Mouse (Mus musculus) kidney, embryonic 16.5 days (tissue): ENCODE measurements around the gene Gm42421. TPM values are rescaled to one million over a fixed set of nuclear protein-coding genes. Genes with fewer than 3 reads are reported as not detected.

Source experiments
- ATAC-seq: fragments of 200-750 bp; cut with Nextera tagmentation; 2 replicates; pipeline ENCODE4 v1.8.0; 2017; ENCODE audit warnings: moderate TSS enrichment; ENCODE audit not compliant: low FRiP score, low TSS enrichment
- H3K27ac ChIP-seq: fragments of 300-500 bp; sonication (generic); 2 replicates; pipeline ENCODE4 v1.5.1; 2014; ENCODE audit warnings: low read length
- H3K27me3 ChIP-seq: fragments of 300-500 bp; sonication (generic); 2 replicates; pipeline ENCODE4 v1.6.1; 2014; ENCODE audit warnings: low read length, control low read depth, mixed read lengths; ENCODE audit not compliant: insufficient read depth
- H3K36me3 ChIP-seq: fragments of 300-500 bp; sonication (generic); 2 replicates; pipeline ENCODE4 v1.6.1; 2014; ENCODE audit warnings: low read length, control low read depth, mixed read lengths; ENCODE audit not compliant: insufficient read depth
- H3K4me1 ChIP-seq: fragments of 300-500 bp; sonication (generic); 2 replicates; pipeline ENCODE4 v1.6.1; 2014; ENCODE audit warnings: low read length, control low read depth, mixed read lengths; ENCODE audit not compliant: insufficient read depth
- H3K4me2 ChIP-seq: fragments of 300-500 bp; sonication (generic); replicated peaks from 2 replicates; pipeline ENCODE4 v1.6.1; 2014; ENCODE audit warnings: low read depth, low read length
- H3K4me3 ChIP-seq: fragments of 300-500 bp; sonication (generic); 2 replicates; pipeline ENCODE4 v1.5.1; 2014; ENCODE audit warnings: mild to moderate bottlenecking, low read length
- H3K9ac ChIP-seq: fragments of 300-500 bp; sonication (generic); replicated peaks from 2 replicates; pipeline ENCODE4 v1.6.1; 2014; ENCODE audit warnings: low read length
- H3K9me3 ChIP-seq: fragments of 300-500 bp; sonication (generic); 2 replicates; pipeline ENCODE4 v1.6.1; 2016; ENCODE audit warnings: low read length, control low read depth
- WGBS: fragments of 180-500 bp; shearing (Covaris S2); extraction: QIAGEN DNeasy Blood & Tissue Kit; methylation state at CpG from one replicate; pipeline ENCODE4 v1.1.7; 2014; 5-methylcytosine and 5-hydroxymethylcytosine counted together
- polyA plus RNA-seq: library from polyadenylated mRNA; unstranded; fragments of >200 nt; fragmentation: Nextera tagmentation; extraction: Ambion mirVana; gene quantifications from 2 replicates; pipeline ENCODE4 v1.2.1, GENCODE M21; 2015

Gene Gm42421
- polyA plus RNA-seq: 0.67 TPM in 1 of 2 replicates, not detected in the other

- Histone ChIP-seq H3K4me3 (no peak within 1 kb of the TSS), H3K36me3 (peaks cover 63% of the 10 kb centered on the region), H3K9ac (no peak within 1 kb of the TSS), H3K27ac (no peak within 1 kb of the TSS), H3K9me3 (no peaks in the 10 kb centered on the region), H3K27me3 (no peaks in the 10 kb centered on the region), H3K4me2 (no peak within 1 kb of the TSS), H3K4me1 (no peaks in the 10 kb centered on the region)
- WGBS: 95% methylated on average over 8 of the region's 8 CpGs
- no peak for ATAC-seq
Measured at GRCm38 (mm10) chr5:143927875-143928274, at the start of gene Gm42421. TSS of gene Gm42421 (plus strand) at chr5:143928175.

- H3K4me1 ChIP-seq: no peaks in the 10 kb centered on the region
- H3K27me3 ChIP-seq: no peaks in the 10 kb centered on the region
- ATAC-seq: no peak
- H3K36me3 ChIP-seq: peaks cover 82% of the 10 kb centered on the region
- WGBS: 96% methylated on average over 3 of the region's 3 CpGs
- no peaks in the 10 kb centered on the region for H3K9me3 ChIP-seq
- no peak overlapping the region for H3K9ac ChIP-seq
- no peak overlapping the region for H3K4me2 ChIP-seq
- H3K27ac ChIP-seq: no peak overlapping the region
- H3K4me3 ChIP-seq: no peak overlapping the region
Measured at GRCm38 (mm10) chr5:143885274-143885673, 42.7 kb upstream of the Gm42421 start.

- no peak overlapping the region for H3K4me2 ChIP-seq
- no peaks in the 10 kb centered on the region for H3K4me1 ChIP-seq
- no peak overlapping the region for H3K9ac ChIP-seq
- no peak for ATAC-seq
- peaks cover 35% of the 10 kb centered on the region for H3K36me3 ChIP-seq
- no peak overlapping the region for H3K27ac ChIP-seq
- no peaks in the 10 kb centered on the region for H3K27me3 ChIP-seq
- no peaks in the 10 kb centered on the region for H3K9me3 ChIP-seq
- no peak overlapping the region for H3K4me3 ChIP-seq
- WGBS: 75% methylated on average over 6 of the region's 6 CpGs
Measured at GRCm38 (mm10) chr5:143890741-143891140, 37.2 kb upstream of the Gm42421 start.

- H3K4me2 ChIP-seq: no peak overlapping the region
Measured at GRCm38 (mm10) chr5:143892255-143892886, 35.6 kb upstream of the Gm42421 start.

GRCm38 (mm10) chr5:143893396-143893795 lies 34.6 kb upstream of the Gm42421 start:
- H3K27me3 ChIP-seq: no peaks in the 10 kb centered on the region
- H3K36me3 ChIP-seq: peaks cover 36% of the 10 kb centered on the region
- no peak overlapping the region for H3K4me3 ChIP-seq
- no peak overlapping the region for H3K9ac ChIP-seq
- H3K9me3 ChIP-seq: no peaks in the 10 kb centered on the region
- H3K27ac ChIP-seq: no peak overlapping the region
- H3K4me1 ChIP-seq: no peaks in the 10 kb centered on the region
- H3K4me2 ChIP-seq: no peak overlapping the region
- no peak for ATAC-seq
- 64% methylated on average over 5 of the region's 5 CpGs for WGBS

More at GRCm38 (mm10) chr5:143892255-143892886, 35.6 kb upstream of the Gm42421 start:
- H3K27me3 ChIP-seq: no peaks in the 10 kb centered on the region
- H3K4me1 ChIP-seq: no peaks in the 10 kb centered on the region
- no peak overlapping the region for H3K4me3 ChIP-seq
- no peak overlapping the region for H3K9ac ChIP-seq
- no peak for ATAC-seq
- no peaks in the 10 kb centered on the region for H3K9me3 ChIP-seq
- no peak overlapping the region for H3K27ac ChIP-seq
- H3K36me3 ChIP-seq: peaks cover 29% of the 10 kb centered on the region
- WGBS: 76% methylated on average over 9 of the region's 9 CpGs

GRCm38 (mm10) chr5:143897635-143898330 lies 30.2 kb upstream of the Gm42421 start, which contains the start of gene Ankrd61:
TSS of gene Ankrd61 (minus strand) at chr5:143897685.
- Histone ChIP-seq H3K4me3 (no peak within 1 kb of the TSS), H3K27me3 (no peaks in the 10 kb centered on the region), H3K9ac (no peak within 1 kb of the TSS), H3K4me1 (no peaks in the 10 kb centered on the region), H3K9me3 (no peaks in the 10 kb centered on the region), H3K36me3 (peaks cover 50% of the 10 kb centered on the region), H3K27ac (no peak within 1 kb of the TSS), H3K4me2 (no peak within 1 kb of the TSS)
- ATAC-seq: no peak
- 91% methylated on average over 14 of the region's 14 CpGs for WGBS

- no peaks in the 10 kb centered on the region for H3K9me3 ChIP-seq
- H3K4me1 ChIP-seq: no peaks in the 10 kb centered on the region
- H3K27ac ChIP-seq: no peak overlapping the region
- 60% methylated on average over 3 of the region's 3 CpGs for WGBS
- H3K9ac ChIP-seq: no peak overlapping the region
- no peak overlapping the region for H3K4me3 ChIP-seq
- H3K36me3 ChIP-seq: peaks cover 69% of the 10 kb centered on the region
- no peak for ATAC-seq
- no peaks in the 10 kb centered on the region for H3K27me3 ChIP-seq
- no peak overlapping the region for H3K4me2 ChIP-seq
Measured at GRCm38 (mm10) chr5:143902111-143902510, 25.9 kb upstream of the Gm42421 start.

- no peaks in the 10 kb centered on the region for H3K9me3 ChIP-seq
- H3K27ac ChIP-seq: no peak overlapping the region
- no peak overlapping the region for H3K4me3 ChIP-seq
- H3K27me3 ChIP-seq: no peaks in the 10 kb centered on the region
- no peak for ATAC-seq
- no peak overlapping the region for H3K4me2 ChIP-seq
- peaks cover 17% of the 10 kb centered on the region for H3K4me1 ChIP-seq
- H3K9ac ChIP-seq: no peak overlapping the region
- WGBS: 90% methylated on average over 4 of the region's 4 CpGs
- H3K36me3 ChIP-seq: peaks cover 53% of the 10 kb centered on the region
Measured at GRCm38 (mm10) chr5:143903813-143904212, 24.2 kb upstream of the Gm42421 start.

GRCm38 (mm10) chr5:143906429-143906828 lies 21.5 kb upstream of the Gm42421 start:
- H3K9me3 ChIP-seq: no peaks in the 10 kb centered on the region
- ATAC-seq: no peak
- no peak overlapping the region for H3K4me3 ChIP-seq
- no peaks in the 10 kb centered on the region for H3K27me3 ChIP-seq
- H3K27ac ChIP-seq: no peak overlapping the region
- H3K9ac ChIP-seq: no peak overlapping the region
- WGBS: 76% methylated on average over 8 of the region's 8 CpGs
- peaks cover 28% of the 10 kb centered on the region for H3K4me1 ChIP-seq
- H3K4me2 ChIP-seq: no peak overlapping the region
- H3K36me3 ChIP-seq: peaks cover 42% of the 10 kb centered on the region

- no peak for ATAC-seq
- Histone ChIP-seq H3K4me3 (peak overlapping the region; percentile 78), H3K4me2 (peak overlapping the region; percentile 87), H3K27ac (peak overlapping the region; percentile 91), H3K36me3 (peaks cover 23% of the 10 kb centered on the region), H3K9ac (peak overlapping the region; percentile 77), H3K4me1 (peaks cover 28% of the 10 kb centered on the region), H3K27me3 (no peaks in the 10 kb centered on the region), H3K9me3 (no peaks in the 10 kb centered on the region)
- WGBS: 1% methylated on average over 9 of the region's 9 CpGs
Measured at GRCm38 (mm10) chr5:143908926-143909325, 19.0 kb upstream of the Gm42421 start.
